Mouse (Mus musculus): ENCODE results near the gene B3galt5. TPM values are rescaled to one million over a fixed set of nuclear protein-coding genes. Genes with fewer than 3 reads are reported as not detected.
A peak's percentile ranks its signal among the peaks of the same experiment; 100 is the strongest.

The B3galt5 gene
- 0.06 and 0.21 TPM in 2 replicates for polyA plus RNA-seq (2015; fragmentation: Nextera tagmentation; extraction: Ambion mirVana)

- Histone ChIP-seq H3K27ac (no peak within 1 kb of the TSS), H3K4me1 (replicated peaks) (no peaks in the 10 kb centered on the region), H3K36me3 (no peaks in the 10 kb centered on the region), H3K4me3 (replicated peaks) (no peak within 1 kb of the TSS), H3K4me2 (no peak within 1 kb of the TSS), H3K27me3 (no peaks in the 10 kb centered on the region), H3K9ac (no peak within 1 kb of the TSS), H3K9me3 (replicated peaks) (no peaks in the 10 kb centered on the region)
- ATAC-seq (ENCODE audit: low read depth) = no peak
- WGBS (ENCODE audit: insufficient replicate concordance) = 72% methylated on average over 17 of the region's 17 CpGs
- no peak for DNase-seq
These were observed at the start of gene B3galt5 for GRCm38 (mm10) chr16:96235366-96235970. Gene B3galt5 (plus strand): TSS chr16:96235801.

- 70% methylated on average over 5 of the region's 5 CpGs for WGBS (ENCODE audit: insufficient replicate concordance)
- no peak overlapping the region for H3K9ac ChIP-seq
These were observed 48.0 kb upstream of the B3galt5 start for GRCm38 (mm10) chr16:96187619-96188018.

GRCm38 (mm10) chr16:96191531-96192506 lies 43.8 kb upstream of the B3galt5 start, which contains the start of gene Lca5l:
Gene Lca5l (minus strand): TSS chr16:96192271.
- H3K27ac ChIP-seq = no peak within 1 kb of the TSS

More at GRCm38 (mm10) chr16:96187619-96188018, 48.0 kb upstream of the B3galt5 start:
- Histone ChIP-seq H3K27ac (no peak overlapping the region), H3K9me3 (replicated peaks) (no peaks in the 10 kb centered on the region), H3K4me2 (no peak overlapping the region), H3K36me3 (no peaks in the 10 kb centered on the region), H3K27me3 (peaks cover 26% of the 10 kb centered on the region), H3K4me1 (replicated peaks) (peaks cover 12% of the 10 kb centered on the region), H3K4me3 (replicated peaks) (no peak overlapping the region)
- no peak for ATAC-seq (ENCODE audit: low read depth)
- DNase-seq = no peak

GRCm38 (mm10) chr16:96199913-96200701 lies 35.5 kb upstream of the B3galt5 start, which contains the start of gene Sh3bgr:
Gene Sh3bgr (plus strand): TSS chr16:96200450.
- H3K36me3 ChIP-seq = no peaks in the 10 kb centered on the region
- no peaks in the 10 kb centered on the region; the same call in 1 of the 2 replicates for H3K4me1 ChIP-seq (replicated peaks)
- peak within 1 kb of the TSS; percentile 41 for H3K4me2 ChIP-seq
- DNase-seq (no peak), ATAC-seq (ENCODE audit: low read depth) (peak; percentile 64)
- H3K9me3 ChIP-seq (replicated peaks) = no peaks in the 10 kb centered on the region
- 14% methylated on average over 20 of the region's 20 CpGs for WGBS (ENCODE audit: insufficient replicate concordance)
- H3K9ac ChIP-seq = no peak within 1 kb of the TSS
- peaks cover 10% of the 10 kb centered on the region; the same call in 1 of the 2 replicates for H3K27me3 ChIP-seq
- peak within 1 kb of the TSS; percentile 18; the same call in 1 of the 2 replicates for H3K4me3 ChIP-seq (replicated peaks)
- no peak within 1 kb of the TSS for H3K27ac ChIP-seq

More at GRCm38 (mm10) chr16:96191531-96192506, 43.8 kb upstream of the B3galt5 start, which contains the start of gene Lca5l:
- H3K4me1 ChIP-seq (replicated peaks) = peaks cover 12% of the 10 kb centered on the region
- no peaks in the 10 kb centered on the region for H3K9me3 ChIP-seq (replicated peaks)
- ATAC-seq (ENCODE audit: low read depth) = peak; percentile 97
- WGBS (ENCODE audit: insufficient replicate concordance) = 2% methylated on average over 77 of the region's 77 CpGs
- no peaks in the 10 kb centered on the region for H3K36me3 ChIP-seq
- H3K27me3 ChIP-seq = peaks cover 26% of the 10 kb centered on the region
- peak within 1 kb of the TSS; percentile 78 for H3K4me3 ChIP-seq (replicated peaks)
- peak; percentile 95 for DNase-seq
- H3K4me2 ChIP-seq = peak within 1 kb of the TSS; percentile 99
- peak within 1 kb of the TSS; percentile 75 for H3K9ac ChIP-seq

- no peaks in the 10 kb centered on the region for H3K36me3 ChIP-seq
- WGBS (ENCODE audit: insufficient replicate concordance) = 49% methylated on average over 9 of the region's 9 CpGs
- H3K27ac ChIP-seq = no peak overlapping the region
- peak overlapping the region; percentile 41 for H3K4me2 ChIP-seq
- H3K9me3 ChIP-seq (replicated peaks) = no peaks in the 10 kb centered on the region
- no peaks in the 10 kb centered on the region; the same call in 1 of the 2 replicates for H3K4me1 ChIP-seq (replicated peaks)
- H3K4me3 ChIP-seq (replicated peaks) = peak overlapping the region; percentile 18; the same call in 1 of the 2 replicates
- ATAC-seq (ENCODE audit: low read depth) (no peak), DNase-seq (no peak)
- H3K9ac ChIP-seq = no peak overlapping the region
- H3K27me3 ChIP-seq = peaks cover 10% of the 10 kb centered on the region; the same call in 1 of the 2 replicates
These were observed 34.9 kb upstream of the B3galt5 start for GRCm38 (mm10) chr16:96200702-96201028.

- WGBS (ENCODE audit: insufficient replicate concordance) = 58% methylated on average over 11 of the region's 11 CpGs
These were observed 33.9 kb upstream of the B3galt5 start for GRCm38 (mm10) chr16:96201485-96202232.

GRCm38 (mm10) chr16:96209789-96210188 lies 25.8 kb upstream of the B3galt5 start:
- Histone ChIP-seq H3K4me2 (no peak overlapping the region), H3K36me3 (no peaks in the 10 kb centered on the region), H3K4me3 (replicated peaks) (no peak overlapping the region), H3K27me3 (no peaks in the 10 kb centered on the region), H3K9me3 (replicated peaks) (no peaks in the 10 kb centered on the region), H3K9ac (no peak overlapping the region), H3K4me1 (replicated peaks) (no peaks in the 10 kb centered on the region), H3K27ac (no peak overlapping the region)
- DNase-seq (no peak), ATAC-seq (ENCODE audit: low read depth) (no peak)
- WGBS (ENCODE audit: insufficient replicate concordance) = 67% methylated on average over 10 of the region's 10 CpGs

More at GRCm38 (mm10) chr16:96201485-96202232, 33.9 kb upstream of the B3galt5 start:
- Histone ChIP-seq H3K27me3 (peaks cover 10% of the 10 kb centered on the region; the same call in 1 of the 2 replicates), H3K4me1 (replicated peaks) (no peaks in the 10 kb centered on the region; the same call in 1 of the 2 replicates), H3K36me3 (no peaks in the 10 kb centered on the region), H3K9me3 (replicated peaks) (no peaks in the 10 kb centered on the region), H3K27ac (no peak overlapping the region), H3K4me3 (replicated peaks) (no peak overlapping the region), H3K9ac (no peak overlapping the region), H3K4me2 (no peak overlapping the region)
- DNase-seq = no peak
- ATAC-seq (ENCODE audit: low read depth) = no peak

GRCm38 (mm10) chr16:96210856-96211255 lies 24.7 kb upstream of the B3galt5 start:
- Histone ChIP-seq H3K4me1 (replicated peaks) (no peaks in the 10 kb centered on the region), H3K4me2 (no peak overlapping the region), H3K9me3 (replicated peaks) (no peaks in the 10 kb centered on the region), H3K27me3 (no peaks in the 10 kb centered on the region), H3K27ac (no peak overlapping the region), H3K36me3 (no peaks in the 10 kb centered on the region), H3K4me3 (replicated peaks) (no peak overlapping the region), H3K9ac (no peak overlapping the region)
- DNase-seq (no peak), ATAC-seq (ENCODE audit: low read depth) (no peak)
- WGBS (ENCODE audit: insufficient replicate concordance) = 67% methylated on average over 7 of the region's 7 CpGs

- Histone ChIP-seq H3K4me3 (replicated peaks) (no peak overlapping the region), H3K4me2 (no peak overlapping the region), H3K36me3 (no peaks in the 10 kb centered on the region), H3K4me1 (replicated peaks) (no peaks in the 10 kb centered on the region), H3K9me3 (replicated peaks) (no peaks in the 10 kb centered on the region), H3K27me3 (no peaks in the 10 kb centered on the region), H3K9ac (no peak overlapping the region), H3K27ac (no peak overlapping the region)
- no peak for ATAC-seq (ENCODE audit: low read depth)
- no peak for DNase-seq
- 84% methylated on average over 4 of the region's 4 CpGs for WGBS (ENCODE audit: insufficient replicate concordance)
These were observed 22.6 kb upstream of the B3galt5 start for GRCm38 (mm10) chr16:96213027-96213426.

GRCm38 (mm10) chr16:96221491-96221890 lies 14.1 kb upstream of the B3galt5 start:
- ATAC-seq (ENCODE audit: low read depth) (no peak), DNase-seq (no peak)
- Histone ChIP-seq H3K4me2 (no peak overlapping the region), H3K9ac (no peak overlapping the region), H3K27me3 (no peaks in the 10 kb centered on the region), H3K4me3 (replicated peaks) (no peak overlapping the region), H3K4me1 (replicated peaks) (no peaks in the 10 kb centered on the region), H3K9me3 (replicated peaks) (no peaks in the 10 kb centered on the region), H3K36me3 (no peaks in the 10 kb centered on the region), H3K27ac (no peak overlapping the region)
- 49% methylated on average over 5 of the region's 5 CpGs for WGBS (ENCODE audit: insufficient replicate concordance)

All from liver, embryonic 13.5 days (tissue).